ENCODE assay signal across 20 mouse cellular contexts in the genomic region with DNA sequence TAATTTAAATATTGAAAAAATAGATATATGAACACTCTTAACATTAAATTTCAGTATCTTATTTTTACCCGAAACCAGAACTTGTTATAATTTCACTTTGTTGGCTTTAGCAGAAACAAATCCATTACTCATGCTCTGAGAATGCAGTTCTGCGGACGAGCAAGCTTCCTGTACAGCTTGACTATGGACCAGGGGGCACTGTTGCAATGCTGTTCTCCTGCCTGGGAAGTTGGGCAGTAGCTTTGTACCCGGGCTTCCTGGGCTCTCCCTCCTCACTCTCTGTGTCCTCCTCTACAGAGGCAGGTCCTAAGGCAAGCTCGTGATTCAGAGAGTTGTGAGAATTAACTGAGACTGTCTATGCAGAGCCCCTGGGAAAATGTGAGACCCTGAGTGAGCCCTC.
DNase-seq lines count a peak whose midpoint lies in the region; ATAC-seq and TF ChIP-seq lines count a peak whose summit lies in the region.
"Had no signal": no experiment of that assay in that cellular context is flagged by ENCODE, and none has a peak within 500 bp of the region (broad histone marks: within the 10 kb centered on the region; RNA-seq: fewer than 3 reads in every experiment).

No protein-coding gene starts in this region.

- no peak overlapping the region for H3K27ac ChIP-seq in hindbrain, postnatal 0 days
- H3K27ac ChIP-seq in hindbrain, embryonic 14.5 days: no peak overlapping the region
- H3K27ac ChIP-seq in midbrain, embryonic 11.5 days (ENCODE audit: low read depth, low read length): no peak overlapping the region
- no peak overlapping the region for H3K27ac ChIP-seq in midbrain, embryonic 10.5 days (replicated peaks)
- H3K27ac ChIP-seq: heart, embryonic 15.5 days; stomach, embryonic 15.5 days had no signal

- peak; percentile 58 to 64 for DNase-seq in adrenal gland, adult (ENCODE audit: inconsistent age in 2 of 2, low spot score in 1 of 2)
- DNase-seq in adrenal gland, adult 18-20 months (ENCODE audit: low spot score in 2 of 2): no peak
- no peak for DNase-seq in hindbrain, postnatal 0 days (ENCODE audit: low spot score)
- DNase-seq in hindbrain, embryonic 14.5 days (ENCODE audit: low spot score): no peak
- DNase-seq in midbrain, embryonic 11.5 days (ENCODE audit: low spot score, missing footprints): peak; percentile 19
- no peak for DNase-seq in midbrain, embryonic 10.5 days (ENCODE audit: low spot score)
- DNase-seq in brain, embryonic 14.5 days (ENCODE audit: low read depth): peak; percentile 42
- no peak for DNase-seq in gastrocnemius, postnatal 36 days
- DNase-seq: cerebellum, adult 9-11 months; kidney, adult 18-20 months; kidney, postnatal 14 days; lung, adult 18-20 months; thymus, adult 18-20 months; thymus, postnatal 4 days had no signal

- H3K27me3 ChIP-seq in hindbrain, postnatal 0 days (ENCODE audit: insufficient read depth, low read length): no peaks in the 10 kb centered on the region
- no peaks in the 10 kb centered on the region for H3K27me3 ChIP-seq in hindbrain, embryonic 14.5 days (ENCODE audit: control insufficient read depth, insufficient read depth, low read length)
- no peaks in the 10 kb centered on the region for H3K27me3 ChIP-seq in midbrain, embryonic 11.5 days (ENCODE audit: control insufficient read depth, insufficient read depth, low read length)
- H3K27me3 ChIP-seq in midbrain, embryonic 10.5 days (ENCODE audit: low read depth, poor library complexity, severe bottlenecking): no peaks in the 10 kb centered on the region
- H3K27me3 ChIP-seq: heart, embryonic 15.5 days; stomach, embryonic 15.5 days had no signal

- H3K9me3 ChIP-seq in hindbrain, postnatal 0 days (ENCODE audit: low read length): no peaks in the 10 kb centered on the region
- H3K9me3 ChIP-seq in hindbrain, embryonic 14.5 days (ENCODE audit: control insufficient read depth, low read length): no peaks in the 10 kb centered on the region
- H3K9me3 ChIP-seq in midbrain, embryonic 11.5 days (ENCODE audit: control insufficient read depth, low read length): no peaks in the 10 kb centered on the region
- H3K9me3 ChIP-seq in midbrain, embryonic 10.5 days (replicated peaks): no peaks in the 10 kb centered on the region
- H3K9me3 ChIP-seq: heart, embryonic 15.5 days; stomach, embryonic 15.5 days had no signal

- no peak for TF ChIP-seq POLR2A in brain, embryonic 14.5 days (IDR thresholded peaks at IDR 0.05; ENCODE audit: borderline replicate concordance, extremely low read depth, insufficient read depth, insufficient read length, poor library complexity, severe bottlenecking)

- H3K4me3 ChIP-seq in hindbrain, postnatal 0 days (ENCODE audit: low read length): no peak overlapping the region
- no peak overlapping the region for H3K4me3 ChIP-seq in hindbrain, embryonic 14.5 days (replicated peaks; ENCODE audit: low read length)
- H3K4me3 ChIP-seq in midbrain, embryonic 11.5 days (ENCODE audit: low read depth, low read length): no peak overlapping the region
- no peak overlapping the region for H3K4me3 ChIP-seq in midbrain, embryonic 10.5 days
- H3K4me3 ChIP-seq: heart, embryonic 15.5 days; stomach, embryonic 15.5 days had no signal

- intact Hi-C loops in gastrocnemius, postnatal 36 days (cut with DNase I): no loop called here

- peak; percentile 36 for TF ChIP-seq CTCF in hindbrain, postnatal 0 days (IDR thresholded peaks at IDR 0.05; ENCODE audit: low read depth)
- TF ChIP-seq CTCF in brain, embryonic 14.5 days (IDR thresholded peaks at IDR 0.05; ENCODE audit: borderline replicate concordance, extremely low read depth, insufficient read depth, insufficient read length): peak; percentile 19; the same call in 1 of the 2 replicates

- H3K4me1 ChIP-seq in hindbrain, postnatal 0 days (ENCODE audit: insufficient read depth, low read length): no peaks in the 10 kb centered on the region
- no peaks in the 10 kb centered on the region for H3K4me1 ChIP-seq in hindbrain, embryonic 14.5 days (replicated peaks; ENCODE audit: control insufficient read depth, insufficient read depth, low read length)
- H3K4me1 ChIP-seq in midbrain, embryonic 11.5 days (ENCODE audit: control insufficient read depth, insufficient read depth, low read length): no peaks in the 10 kb centered on the region
- no peaks in the 10 kb centered on the region for H3K4me1 ChIP-seq in midbrain, embryonic 10.5 days
- H3K4me1 ChIP-seq: heart, embryonic 15.5 days; stomach, embryonic 15.5 days had no signal

- H3K36me3 ChIP-seq in hindbrain, postnatal 0 days (ENCODE audit: insufficient read depth, low read length): no peaks in the 10 kb centered on the region
- no peaks in the 10 kb centered on the region for H3K36me3 ChIP-seq in hindbrain, embryonic 14.5 days (replicated peaks; ENCODE audit: control insufficient read depth, insufficient read depth)
- H3K36me3 ChIP-seq in midbrain, embryonic 11.5 days (ENCODE audit: control insufficient read depth, insufficient read depth, low read length): no peaks in the 10 kb centered on the region
- no peaks in the 10 kb centered on the region for H3K36me3 ChIP-seq in midbrain, embryonic 10.5 days
- H3K36me3 ChIP-seq: G1E; heart, embryonic 15.5 days; stomach, embryonic 15.5 days had no signal

- 53% methylated on average over 5 of the region's 5 CpGs for WGBS in hindbrain, postnatal 0 days
- 73% methylated on average over 5 of the region's 5 CpGs for WGBS in hindbrain, embryonic 14.5 days
- 66% methylated on average over 5 of the region's 5 CpGs for WGBS in midbrain, embryonic 11.5 days
- 77% methylated on average over 5 of the region's 5 CpGs for WGBS in midbrain, embryonic 10.5 days

- H3K4me2 ChIP-seq in hindbrain, postnatal 0 days (ENCODE audit: low read depth, low read length): no peak overlapping the region
- no peak overlapping the region for H3K4me2 ChIP-seq in hindbrain, embryonic 14.5 days (replicated peaks)
- H3K4me2 ChIP-seq in midbrain, embryonic 11.5 days: no peak overlapping the region
- H3K4me2 ChIP-seq: heart, embryonic 15.5 days; liver, embryonic 11.5 days; stomach, embryonic 15.5 days had no signal

- ATAC-seq in hindbrain, postnatal 0 days: no peak
- ATAC-seq in hindbrain, embryonic 14.5 days (ENCODE audit: low FRiP score): no peak
- no peak for ATAC-seq in midbrain, embryonic 11.5 days (ENCODE audit: low FRiP score)
- ATAC-seq: forebrain, embryonic 16.5 days; midbrain, embryonic 16.5 days had no signal

- H3K9ac ChIP-seq in hindbrain, postnatal 0 days (replicated peaks; ENCODE audit: low read length): no peak overlapping the region
- H3K9ac ChIP-seq in hindbrain, embryonic 14.5 days: no peak overlapping the region
- H3K9ac ChIP-seq in midbrain, embryonic 11.5 days (ENCODE audit: low read length): no peak overlapping the region
- H3K9ac ChIP-seq: heart, embryonic 15.5 days; stomach, embryonic 15.5 days had no signal

Comparison
In these comparisons a context has a peak if more than half of its experiments do, and no peak if none do; other contexts are left out.
1. DNase-seq: peak in adrenal gland, adult (2 of 2), midbrain, embryonic 11.5 days (single experiment) and brain, embryonic 14.5 days (single experiment); none in adrenal gland, adult 18-20 months (0 of 2), hindbrain, postnatal 0 days (single experiment), hindbrain, embryonic 14.5 days (single experiment), midbrain, embryonic 10.5 days (single experiment) and gastrocnemius, postnatal 36 days (0 of 2).